Mouse (Mus musculus): Measurements from ENCODE around the gene Pacs2. TPM values are rescaled to one million over a fixed set of nuclear protein-coding genes. Genes with fewer than 3 reads are reported as not detected.

The Pacs2 gene
- polyA plus RNA-seq, 1 experiment from 2014 or later, result 26.8 TPM

DNA sequence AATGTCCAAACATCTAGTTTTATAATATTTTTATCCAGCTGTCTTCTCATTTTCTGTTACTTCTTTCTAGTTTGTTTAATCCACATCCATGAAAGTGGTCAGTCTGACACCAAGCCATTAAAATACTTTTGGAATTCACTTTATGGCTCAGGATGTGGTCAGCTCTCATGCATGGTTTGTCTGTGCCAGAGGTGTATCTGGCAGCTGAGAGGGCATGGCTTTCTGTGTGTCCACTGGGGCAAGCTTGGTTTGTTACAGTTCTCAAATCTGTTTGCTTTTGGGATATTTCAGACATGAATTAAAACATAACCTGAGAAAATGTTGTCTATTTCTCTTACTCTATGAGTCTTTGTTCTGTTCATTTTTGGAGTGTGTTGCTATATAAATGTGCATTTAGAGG, 7.2 kb downstream of the Pacs2 start:
- Histone ChIP-seq H3K4me3 (replicated peaks; ENCODE audit: low read length) (no peak overlapping the region), H3K4me2 (replicated peaks) (no peak overlapping the region), H3K4me1 (replicated peaks; ENCODE audit: control insufficient read depth, insufficient read depth, low read length) (peaks cover 6% of the 10 kb centered on the region; the same call in 1 of the 2 replicates), H3K27me3 (ENCODE audit: control insufficient read depth, insufficient read depth, low read length) (no peaks in the 10 kb centered on the region), H3K27ac (no peak overlapping the region), H3K36me3 (replicated peaks; ENCODE audit: control insufficient read depth, insufficient read depth) (peaks cover 19% of the 10 kb centered on the region), H3K9ac (no peak overlapping the region), H3K9me3 (ENCODE audit: control insufficient read depth, low read length) (no peaks in the 10 kb centered on the region)
- ATAC-seq (ENCODE audit: low FRiP score), result no peak
- DNase-seq (ENCODE audit: low spot score), result no peak

- H3K36me3 ChIP-seq (replicated peaks; ENCODE audit: control insufficient read depth, insufficient read depth), result peaks cover 22% of the 10 kb centered on the region
- H3K9ac ChIP-seq, result no peak overlapping the region
- H3K4me3 ChIP-seq (replicated peaks; ENCODE audit: low read length), result no peak overlapping the region
- no peak for DNase-seq (ENCODE audit: low spot score)
- 85% methylated on average over 4 of the region's 4 CpGs for WGBS
- H3K27ac ChIP-seq, result no peak overlapping the region
- peaks cover 6% of the 10 kb centered on the region for H3K4me1 ChIP-seq (replicated peaks; ENCODE audit: control insufficient read depth, insufficient read depth, low read length)
- no peak overlapping the region for H3K4me2 ChIP-seq (replicated peaks)
- no peaks in the 10 kb centered on the region for H3K9me3 ChIP-seq (ENCODE audit: control insufficient read depth, low read length)
- no peak for ATAC-seq (ENCODE audit: low FRiP score)
- H3K27me3 ChIP-seq (ENCODE audit: control insufficient read depth, insufficient read depth, low read length), result no peaks in the 10 kb centered on the region
Measured at GRCm38 (mm10) chr12:113023082-113023481, 8.8 kb downstream of the Pacs2 start.

DNA sequence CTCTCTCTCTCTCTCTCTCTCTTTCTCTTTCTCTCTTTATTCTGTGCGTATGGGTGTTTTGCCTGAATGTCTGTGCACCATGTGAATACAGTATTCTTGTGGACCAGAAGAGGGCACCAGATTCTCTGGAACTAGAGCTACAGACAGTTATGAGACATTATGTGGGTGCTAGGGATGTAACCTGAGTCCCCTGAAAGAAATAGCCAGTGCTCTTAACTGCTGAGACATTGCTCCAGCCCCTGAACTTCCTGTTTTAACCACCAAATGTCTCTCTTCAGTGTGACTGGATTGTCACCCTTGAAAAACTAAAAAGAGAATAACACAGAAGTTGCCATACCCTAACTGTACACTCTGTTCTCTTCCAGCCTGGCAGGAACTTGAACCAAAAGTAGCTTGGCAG, 12.2 kb downstream of the Pacs2 start:
- Histone ChIP-seq H3K9me3 (ENCODE audit: control insufficient read depth, low read length) (no peaks in the 10 kb centered on the region), H3K36me3 (replicated peaks; ENCODE audit: control insufficient read depth, insufficient read depth) (peaks cover 14% of the 10 kb centered on the region; the same call in 1 of the 2 replicates), H3K4me3 (replicated peaks; ENCODE audit: low read length) (no peak overlapping the region), H3K4me1 (replicated peaks; ENCODE audit: control insufficient read depth, insufficient read depth, low read length) (peaks cover 18% of the 10 kb centered on the region), H3K27ac (no peak overlapping the region), H3K9ac (no peak overlapping the region), H3K27me3 (ENCODE audit: control insufficient read depth, insufficient read depth, low read length) (no peaks in the 10 kb centered on the region), H3K4me2 (replicated peaks) (no peak overlapping the region)
- no peak for DNase-seq (ENCODE audit: low spot score)
- 96% methylated on average over 1 of the region's 1 CpGs for WGBS
- ATAC-seq (ENCODE audit: low FRiP score), result no peak

DNA sequence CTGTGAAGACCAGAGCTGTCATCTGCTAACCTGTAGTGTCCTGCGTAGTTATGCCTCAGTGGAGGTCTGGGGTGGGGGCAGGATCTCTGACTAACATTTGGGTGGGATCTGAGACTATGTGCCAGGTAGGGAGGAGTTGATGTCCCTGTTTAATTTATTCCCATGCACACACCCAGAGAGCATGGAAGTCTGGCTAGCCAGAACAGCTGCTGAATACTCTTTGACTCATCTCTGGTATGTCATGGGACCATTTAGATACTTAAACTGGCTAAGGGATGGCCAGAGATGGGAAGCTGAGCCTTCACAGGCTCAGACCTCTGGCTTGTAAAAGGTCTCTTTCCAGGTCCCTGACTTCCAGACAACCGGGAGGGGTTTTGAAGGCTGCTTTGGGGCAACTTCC, 13.2 kb downstream of the Pacs2 start:
- Histone ChIP-seq H3K4me2 (replicated peaks) (no peak overlapping the region), H3K9me3 (ENCODE audit: control insufficient read depth, low read length) (no peaks in the 10 kb centered on the region), H3K4me1 (replicated peaks; ENCODE audit: control insufficient read depth, insufficient read depth, low read length) (peaks cover 25% of the 10 kb centered on the region), H3K9ac (no peak overlapping the region), H3K4me3 (replicated peaks; ENCODE audit: low read length) (no peak overlapping the region), H3K27me3 (ENCODE audit: control insufficient read depth, insufficient read depth, low read length) (no peaks in the 10 kb centered on the region), H3K27ac (no peak overlapping the region), H3K36me3 (replicated peaks; ENCODE audit: control insufficient read depth, insufficient read depth) (peaks cover 14% of the 10 kb centered on the region; the same call in 1 of the 2 replicates)
- no peak for ATAC-seq (ENCODE audit: low FRiP score)
- WGBS, result 94% methylated on average over 2 of the region's 2 CpGs
- DNase-seq (ENCODE audit: low spot score), result no peak

- peak overlapping the region; percentile 56; the same call in 1 of the 2 replicates for H3K27ac ChIP-seq
- peak overlapping the region; percentile 20; the same call in 1 of the 2 replicates for H3K9ac ChIP-seq
- H3K27me3 ChIP-seq (ENCODE audit: control insufficient read depth, insufficient read depth, low read length), result no peaks in the 10 kb centered on the region
- no peak overlapping the region for H3K4me2 ChIP-seq (replicated peaks)
- H3K9me3 ChIP-seq (ENCODE audit: control insufficient read depth, low read length), result no peaks in the 10 kb centered on the region
- peaks cover 12% of the 10 kb centered on the region; the same call in 1 of the 2 replicates for H3K36me3 ChIP-seq (replicated peaks; ENCODE audit: control insufficient read depth, insufficient read depth)
- H3K4me1 ChIP-seq (replicated peaks; ENCODE audit: control insufficient read depth, insufficient read depth, low read length), result peaks cover 30% of the 10 kb centered on the region
- DNase-seq (ENCODE audit: low spot score) (no peak), ATAC-seq (ENCODE audit: low FRiP score) (no peak)
- no peak overlapping the region for H3K4me3 ChIP-seq (replicated peaks; ENCODE audit: low read length)
- 35% methylated on average over 5 of the region's 5 CpGs for WGBS
Measured at GRCm38 (mm10) chr12:113028067-113028466, 13.8 kb downstream of the Pacs2 start.

DNA sequence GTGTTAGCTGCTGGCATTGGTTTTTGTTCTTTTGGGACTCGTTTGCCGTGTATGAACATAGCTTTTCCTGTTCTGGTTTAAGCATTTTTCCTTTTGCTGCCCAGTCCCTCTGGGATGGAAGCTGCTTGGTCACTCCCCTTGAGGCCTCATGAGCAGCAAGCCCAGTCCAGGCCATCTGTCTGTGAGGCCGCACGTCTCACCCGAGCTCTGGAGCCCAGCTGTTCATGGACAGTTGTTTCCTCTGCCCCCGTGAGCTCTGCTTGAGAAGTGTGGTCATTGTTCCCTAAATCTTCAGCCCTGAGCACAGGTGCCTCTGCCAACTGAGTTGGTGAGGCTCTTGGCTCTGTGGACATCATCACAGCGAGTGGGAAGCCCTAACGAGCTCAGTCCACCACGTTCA, 14.6 kb downstream of the Pacs2 start:
- no peak overlapping the region for H3K4me3 ChIP-seq (replicated peaks; ENCODE audit: low read length)
- no peak overlapping the region for H3K9ac ChIP-seq
- DNase-seq (ENCODE audit: low spot score), result no peak
- peaks cover 4% of the 10 kb centered on the region; the same call in 1 of the 2 replicates for H3K36me3 ChIP-seq (replicated peaks; ENCODE audit: control insufficient read depth, insufficient read depth)
- no peak for ATAC-seq (ENCODE audit: low FRiP score)
- H3K27ac ChIP-seq, result peak overlapping the region; percentile 54
- no peak overlapping the region for H3K4me2 ChIP-seq (replicated peaks)
- H3K4me1 ChIP-seq (replicated peaks; ENCODE audit: control insufficient read depth, insufficient read depth, low read length), result peaks cover 38% of the 10 kb centered on the region
- H3K9me3 ChIP-seq (ENCODE audit: control insufficient read depth, low read length), result no peaks in the 10 kb centered on the region
- WGBS, result 46% methylated on average over 9 of the region's 9 CpGs
- H3K27me3 ChIP-seq (ENCODE audit: control insufficient read depth, insufficient read depth, low read length), result no peaks in the 10 kb centered on the region

GRCm38 (mm10) chr12:113030046-113030445, 15.7 kb downstream of the Pacs2 start:
- Histone ChIP-seq H3K36me3 (replicated peaks; ENCODE audit: control insufficient read depth, insufficient read depth) (peaks cover 4% of the 10 kb centered on the region; the same call in 1 of the 2 replicates), H3K27me3 (ENCODE audit: control insufficient read depth, insufficient read depth, low read length) (no peaks in the 10 kb centered on the region), H3K4me1 (replicated peaks; ENCODE audit: control insufficient read depth, insufficient read depth, low read length) (peaks cover 39% of the 10 kb centered on the region), H3K4me3 (replicated peaks; ENCODE audit: low read length) (no peak overlapping the region), H3K4me2 (replicated peaks) (no peak overlapping the region), H3K9ac (no peak overlapping the region), H3K27ac (no peak overlapping the region), H3K9me3 (ENCODE audit: control insufficient read depth, low read length) (no peaks in the 10 kb centered on the region)
- ATAC-seq (ENCODE audit: low FRiP score), result no peak
- WGBS, result 78% methylated on average over 4 of the region's 4 CpGs
- no peak for DNase-seq (ENCODE audit: low spot score)

- Histone ChIP-seq H3K27me3 (ENCODE audit: control insufficient read depth, insufficient read depth, low read length) (no peaks in the 10 kb centered on the region), H3K9ac (no peak overlapping the region), H3K36me3 (replicated peaks; ENCODE audit: control insufficient read depth, insufficient read depth) (peaks cover 4% of the 10 kb centered on the region; the same call in 1 of the 2 replicates), H3K9me3 (ENCODE audit: control insufficient read depth, low read length) (no peaks in the 10 kb centered on the region), H3K4me1 (replicated peaks; ENCODE audit: control insufficient read depth, insufficient read depth, low read length) (peaks cover 39% of the 10 kb centered on the region), H3K27ac (no peak overlapping the region), H3K4me3 (replicated peaks; ENCODE audit: low read length) (no peak overlapping the region), H3K4me2 (replicated peaks) (no peak overlapping the region)
- WGBS, result 87% methylated on average over 9 of the region's 9 CpGs
- no peak for ATAC-seq (ENCODE audit: low FRiP score)
- no peak for DNase-seq (ENCODE audit: low spot score)
Measured at GRCm38 (mm10) chr12:113030993-113031392, 16.7 kb downstream of the Pacs2 start.

DNA sequence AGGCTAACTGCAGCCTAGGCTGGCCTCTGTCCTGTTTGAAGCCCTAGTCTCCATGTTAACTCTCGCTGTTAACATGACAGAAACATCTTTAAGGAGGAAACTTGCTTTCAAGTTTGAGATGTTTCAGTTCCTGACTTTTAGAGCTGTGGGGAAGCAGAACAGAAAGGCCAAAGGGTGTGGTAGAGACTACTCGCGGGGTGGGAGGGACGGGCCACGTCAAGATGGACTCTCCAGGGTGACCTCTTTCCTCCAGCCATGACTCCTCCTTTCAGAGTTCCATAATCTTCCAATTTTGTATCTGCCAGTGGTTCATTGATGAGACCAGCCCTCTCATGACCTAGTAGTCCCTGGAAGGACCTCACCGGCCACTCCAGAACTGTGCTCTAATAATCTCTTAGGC, 17.1 kb downstream of the Pacs2 start:
- DNase-seq (ENCODE audit: low spot score) (no peak), ATAC-seq (ENCODE audit: low FRiP score) (no peak)
- Histone ChIP-seq H3K9ac (no peak overlapping the region), H3K27ac (no peak overlapping the region), H3K9me3 (ENCODE audit: control insufficient read depth, low read length) (no peaks in the 10 kb centered on the region), H3K4me2 (replicated peaks) (no peak overlapping the region), H3K36me3 (replicated peaks; ENCODE audit: control insufficient read depth, insufficient read depth) (peaks cover 4% of the 10 kb centered on the region; the same call in 1 of the 2 replicates), H3K27me3 (ENCODE audit: control insufficient read depth, insufficient read depth, low read length) (no peaks in the 10 kb centered on the region), H3K4me3 (replicated peaks; ENCODE audit: low read length) (no peak overlapping the region), H3K4me1 (replicated peaks; ENCODE audit: control insufficient read depth, insufficient read depth, low read length) (peaks cover 39% of the 10 kb centered on the region)
- 86% methylated on average over 6 of the region's 6 CpGs for WGBS

Data from hindbrain, embryonic 14.5 days (tissue).